Mouse (Mus musculus) macrophage (primary cell): ENCODE results near the gene Prss56. TPM values are rescaled to one million over a fixed set of nuclear protein-coding genes. Genes with fewer than 3 reads are reported as not detected.
A peak's percentile ranks its signal among the peaks of the same experiment; 100 is the strongest.

Experiments
- H3K27ac ChIP-seq: fragments of 350-480 bp; formaldehyde crosslinking; 2 replicates; pipeline ENCODE4 v1.9.0; 2021
- H3K36me3 ChIP-seq: fragments of 350-480 bp; formaldehyde crosslinking; 2 replicates; pipeline ENCODE4 v1.9.0; 2021; ENCODE audit errors: inconsistent target
- H3K4me3 ChIP-seq: fragments of 350-480 bp; formaldehyde crosslinking; 2 replicates; pipeline ENCODE4 v1.9.0; 2021; ENCODE audit errors: inconsistent target
- H3K79me2 ChIP-seq: fragments of 350-480 bp; formaldehyde crosslinking; 2 replicates; pipeline ENCODE4 v1.9.0; 2021; ENCODE audit errors: inconsistent target
- WGBS: methylation state at CpG from one replicate; pipeline ENCODE4 v1.1.7; 2026; ENCODE audit warnings: inconsistent platforms; ENCODE audit not compliant: missing documents; 5-methylcytosine and 5-hydroxymethylcytosine counted together
- polyA plus RNA-seq: library from polyadenylated mRNA; stranded (reverse); fragments of 250-400 nt; gene quantifications from 3 replicates; pipeline ENCODE4 v1.2.4, GENCODE M21; 2018; ENCODE audit warnings: inconsistent platforms

The Prss56 gene
- polyA plus RNA-seq, 1 experiment from 2014 or later, result not detected

DNA sequence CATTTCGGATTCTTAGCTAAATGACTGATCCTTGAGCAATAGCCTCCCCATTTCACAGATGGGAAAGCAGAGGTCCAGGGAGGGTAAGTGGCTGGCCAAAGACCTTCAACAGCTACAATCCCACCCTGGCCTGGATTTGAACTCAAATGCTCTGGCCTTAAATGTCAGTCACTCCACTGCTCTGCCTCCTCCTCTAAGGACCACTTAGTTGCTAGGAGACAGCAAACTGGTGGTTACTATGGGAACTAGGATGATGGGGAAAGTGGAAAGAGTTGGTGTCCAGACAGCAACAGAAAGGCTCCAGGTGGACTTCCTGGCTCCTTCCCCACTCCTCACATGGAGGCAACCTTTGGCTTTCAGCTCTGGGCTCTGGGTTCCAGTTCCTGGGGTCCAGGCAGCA lies 11.8 kb upstream of the Prss56 start:
- 83% methylated on average over 1 of the region's 1 CpGs for WGBS
- H3K36me3 ChIP-seq, result no peaks in the 10 kb centered on the region
- H3K4me3 ChIP-seq, result no peak overlapping the region
- H3K27ac ChIP-seq, result no peak overlapping the region
- H3K79me2 ChIP-seq, result no peaks in the 10 kb centered on the region

DNA sequence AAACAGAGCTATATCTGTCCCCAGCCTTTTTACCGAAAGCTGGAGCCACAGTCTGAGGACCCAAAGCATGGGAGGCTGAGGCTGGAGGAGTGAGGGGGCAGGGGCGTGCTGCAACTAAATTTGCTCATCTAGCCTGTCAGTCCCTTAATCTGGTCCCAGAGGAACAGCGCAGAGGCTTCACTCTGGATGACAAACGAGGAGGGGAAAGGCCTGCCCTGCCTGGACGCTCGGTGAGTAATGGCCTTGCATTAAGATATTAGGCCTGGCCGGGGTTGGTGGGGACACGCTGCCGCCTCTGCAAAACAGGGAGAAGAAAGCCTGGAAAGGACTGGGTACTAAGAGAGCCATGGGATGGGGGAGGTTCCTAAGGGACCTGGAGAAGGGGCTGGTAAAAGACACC lies 10.8 kb upstream of the Prss56 start:
- 83% methylated on average over 9 of the region's 9 CpGs for WGBS
- H3K27ac ChIP-seq, result no peak overlapping the region
- no peaks in the 10 kb centered on the region for H3K36me3 ChIP-seq
- no peak overlapping the region for H3K4me3 ChIP-seq
- no peaks in the 10 kb centered on the region for H3K79me2 ChIP-seq

DNA sequence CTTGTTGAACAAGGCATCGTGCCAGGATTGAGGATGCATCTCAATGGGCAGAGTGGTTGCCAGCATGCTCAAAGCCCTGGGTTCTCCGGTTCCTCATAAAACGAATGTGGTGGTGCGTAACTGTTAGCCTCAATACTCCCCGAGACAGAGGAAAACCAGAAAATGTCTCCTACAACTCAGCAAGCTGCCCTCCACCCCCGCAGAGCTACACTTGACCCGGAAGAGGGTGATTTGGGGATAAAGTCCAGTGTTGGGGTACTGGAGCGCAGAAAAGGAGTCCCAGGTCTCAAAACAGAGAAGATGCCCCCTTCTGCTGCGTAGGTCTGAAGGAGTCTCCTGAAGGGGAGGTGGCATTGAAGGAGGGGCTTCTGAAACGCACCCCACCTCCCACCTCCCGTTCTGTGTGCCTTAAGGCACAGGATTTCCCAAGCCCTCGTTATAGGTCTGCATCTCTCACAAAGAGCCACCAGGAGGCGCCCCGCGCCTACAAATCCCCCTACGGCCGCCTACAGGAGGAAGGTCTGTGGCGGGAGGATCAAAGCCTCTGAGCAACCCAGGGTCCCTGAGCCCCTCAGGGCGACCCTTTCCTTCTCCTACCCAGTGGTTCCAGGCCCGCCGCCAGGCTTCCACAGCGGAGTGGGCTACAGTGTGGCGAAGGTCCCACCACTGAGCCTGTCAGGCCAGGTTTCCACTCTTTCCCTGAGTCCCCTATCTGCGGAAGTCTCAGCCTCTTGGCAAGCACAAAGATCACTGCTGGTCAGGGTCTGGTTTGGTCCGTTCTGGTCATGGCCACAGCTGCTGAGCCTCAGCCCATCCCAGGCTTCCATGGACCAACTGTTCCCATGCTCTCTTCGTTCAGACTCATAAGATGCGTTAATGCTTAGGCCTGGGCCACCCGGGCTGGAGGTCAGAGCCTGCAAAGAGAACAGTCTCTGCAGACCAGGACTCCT lies 8.8 kb upstream of the Prss56 start:
- no peak overlapping the region for H3K4me3 ChIP-seq

DNA sequence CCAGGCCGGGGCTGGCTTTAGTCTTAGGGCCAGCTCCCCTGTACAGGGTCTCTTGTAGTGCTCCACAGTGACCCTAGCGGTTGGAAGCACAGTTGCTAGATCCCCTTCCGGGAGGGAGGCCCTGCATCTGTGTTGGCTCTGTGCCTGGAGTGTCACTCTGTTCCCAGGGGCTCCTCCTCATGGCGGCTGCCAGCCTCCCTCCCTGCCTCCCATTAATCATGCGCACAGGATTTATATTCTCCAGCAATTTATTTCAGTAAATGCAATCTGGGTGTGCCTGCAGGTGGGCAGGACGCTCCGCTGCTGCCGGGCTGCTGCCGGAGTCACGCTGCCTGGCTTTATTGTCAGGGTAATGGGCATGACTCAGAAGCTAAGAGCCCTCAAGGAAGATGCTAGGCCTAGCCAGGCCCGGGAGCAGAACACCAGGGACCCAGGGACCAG lies 7.2 kb upstream of the Prss56 start:
- Histone ChIP-seq H3K27ac (no peak overlapping the region), H3K79me2 (no peaks in the 10 kb centered on the region), H3K36me3 (no peaks in the 10 kb centered on the region), H3K4me3 (no peak overlapping the region)
- 44% methylated on average over 11 of the region's 11 CpGs for WGBS

More for the DNA sequence above, 8.8 kb upstream of the Prss56 start:
- Histone ChIP-seq H3K27ac (no peak overlapping the region), H3K36me3 (no peaks in the 10 kb centered on the region), H3K79me2 (no peaks in the 10 kb centered on the region)
- 36% methylated on average over 28 of the region's 28 CpGs for WGBS

DNA sequence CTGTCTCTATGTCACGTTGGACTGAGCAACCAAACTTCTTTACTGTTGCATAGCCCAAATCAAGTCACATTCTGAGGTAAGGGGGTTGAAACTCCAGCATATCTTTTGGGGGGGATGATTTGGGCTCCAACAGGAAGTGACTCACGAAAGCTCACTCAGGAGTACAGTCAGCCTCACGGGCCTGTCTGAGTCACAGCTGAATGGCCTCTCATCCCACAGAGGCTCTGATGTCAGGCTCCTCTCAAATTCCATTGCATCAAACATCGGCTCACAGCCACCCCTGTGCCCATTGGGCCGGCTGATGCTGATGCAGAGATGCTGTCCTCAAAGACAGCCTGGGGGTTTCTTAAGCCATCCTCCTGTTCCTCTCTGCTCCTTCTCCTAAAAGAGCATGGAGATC lies 2.2 kb upstream of the Prss56 start:
- WGBS, result 15% methylated on average over 5 of the region's 5 CpGs
- Histone ChIP-seq H3K27ac (peak overlapping the region; percentile 93), H3K4me3 (no peak overlapping the region), H3K36me3 (no peaks in the 10 kb centered on the region), H3K79me2 (no peaks in the 10 kb centered on the region)

DNA sequence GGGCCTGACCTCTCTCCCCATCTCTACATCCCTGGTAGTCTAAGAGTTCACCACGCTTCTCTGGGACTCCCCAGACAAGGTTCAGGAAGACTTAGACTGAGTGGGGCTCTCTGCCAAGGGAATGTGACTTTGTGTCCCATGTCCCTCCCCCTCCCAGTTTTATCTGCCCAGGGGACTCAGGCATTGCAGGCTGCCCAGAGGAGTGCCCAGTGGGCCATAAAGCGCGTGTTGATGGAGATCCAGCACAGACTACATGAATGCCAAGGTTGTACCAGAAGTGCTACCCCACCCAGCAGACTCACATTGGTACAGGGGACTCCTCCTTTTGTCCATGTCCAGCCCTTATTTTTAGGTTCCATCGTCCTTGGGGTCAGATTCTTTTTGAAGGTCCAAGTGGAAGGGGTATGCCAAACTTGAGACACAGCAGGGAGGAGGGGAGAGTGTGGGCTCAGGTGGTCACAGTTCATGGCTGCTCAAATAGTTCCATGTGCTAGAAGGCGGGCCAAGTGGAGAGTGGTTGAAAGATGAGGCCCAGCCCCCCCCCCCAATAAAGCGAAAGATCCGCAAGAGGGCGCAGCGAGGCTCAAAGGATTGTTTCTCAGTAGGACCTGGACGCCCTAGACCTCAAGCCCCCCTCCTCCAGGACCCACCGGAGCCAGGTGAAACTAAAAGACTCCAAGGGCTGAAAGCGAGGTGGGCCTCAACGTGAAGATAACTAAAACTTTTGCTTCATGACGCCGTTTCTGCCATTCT lies 1.1 kb downstream of the Prss56 start:
- 43% methylated on average over 14 of the region's 15 CpGs for WGBS
- Histone ChIP-seq H3K79me2 (no peaks in the 10 kb centered on the region), H3K36me3 (no peaks in the 10 kb centered on the region), H3K4me3 (no peak overlapping the region), H3K27ac (no peak overlapping the region)

DNA sequence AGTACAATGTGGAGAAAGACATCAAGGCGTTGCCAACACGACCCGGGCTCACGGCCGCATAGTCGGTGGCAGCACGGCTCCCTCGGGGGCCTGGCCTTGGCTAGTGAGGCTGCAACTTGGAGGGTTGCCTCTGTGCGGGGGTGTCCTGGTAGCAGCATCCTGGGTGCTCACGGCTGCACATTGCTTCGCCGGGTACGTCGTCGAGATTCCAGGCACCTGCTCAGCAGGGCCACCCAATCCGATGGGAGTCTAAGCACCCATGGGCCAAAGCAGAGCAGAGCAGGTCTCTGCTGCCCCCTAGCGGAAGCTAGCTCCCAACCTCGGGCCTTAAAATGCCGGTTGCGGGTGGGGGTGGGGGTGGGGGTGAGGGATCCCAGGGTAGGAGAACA lies 1.6 kb downstream of the Prss56 start:
- Histone ChIP-seq H3K4me3 (no peak overlapping the region), H3K79me2 (no peaks in the 10 kb centered on the region), H3K27ac (no peak overlapping the region), H3K36me3 (no peaks in the 10 kb centered on the region)
- WGBS, result 14% methylated on average over 16 of the region's 20 CpGs

DNA sequence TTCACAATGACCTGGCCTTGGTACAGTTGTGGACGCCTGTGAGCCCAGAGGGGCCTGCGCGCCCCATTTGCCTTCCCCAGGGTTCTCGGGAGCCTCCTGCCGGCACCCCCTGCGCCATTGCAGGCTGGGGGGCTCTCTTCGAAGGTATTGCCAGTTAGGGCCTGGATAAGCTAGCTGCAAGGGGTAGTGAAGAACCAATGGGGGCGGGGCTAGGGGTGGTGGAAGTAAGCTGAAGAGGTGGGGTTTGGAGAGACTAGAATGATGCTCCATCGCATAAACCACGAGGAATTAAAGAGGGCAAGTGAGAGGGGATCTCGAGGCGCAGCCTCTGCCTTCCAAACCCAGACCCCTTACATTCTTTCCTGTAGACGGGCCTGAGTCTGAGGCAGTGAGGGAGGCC lies 2.4 kb downstream of the Prss56 start:
- Histone ChIP-seq H3K36me3 (no peaks in the 10 kb centered on the region), H3K4me3 (no peak overlapping the region), H3K79me2 (no peaks in the 10 kb centered on the region), H3K27ac (no peak overlapping the region)
- WGBS, result 22% methylated on average over 12 of the region's 13 CpGs

DNA sequence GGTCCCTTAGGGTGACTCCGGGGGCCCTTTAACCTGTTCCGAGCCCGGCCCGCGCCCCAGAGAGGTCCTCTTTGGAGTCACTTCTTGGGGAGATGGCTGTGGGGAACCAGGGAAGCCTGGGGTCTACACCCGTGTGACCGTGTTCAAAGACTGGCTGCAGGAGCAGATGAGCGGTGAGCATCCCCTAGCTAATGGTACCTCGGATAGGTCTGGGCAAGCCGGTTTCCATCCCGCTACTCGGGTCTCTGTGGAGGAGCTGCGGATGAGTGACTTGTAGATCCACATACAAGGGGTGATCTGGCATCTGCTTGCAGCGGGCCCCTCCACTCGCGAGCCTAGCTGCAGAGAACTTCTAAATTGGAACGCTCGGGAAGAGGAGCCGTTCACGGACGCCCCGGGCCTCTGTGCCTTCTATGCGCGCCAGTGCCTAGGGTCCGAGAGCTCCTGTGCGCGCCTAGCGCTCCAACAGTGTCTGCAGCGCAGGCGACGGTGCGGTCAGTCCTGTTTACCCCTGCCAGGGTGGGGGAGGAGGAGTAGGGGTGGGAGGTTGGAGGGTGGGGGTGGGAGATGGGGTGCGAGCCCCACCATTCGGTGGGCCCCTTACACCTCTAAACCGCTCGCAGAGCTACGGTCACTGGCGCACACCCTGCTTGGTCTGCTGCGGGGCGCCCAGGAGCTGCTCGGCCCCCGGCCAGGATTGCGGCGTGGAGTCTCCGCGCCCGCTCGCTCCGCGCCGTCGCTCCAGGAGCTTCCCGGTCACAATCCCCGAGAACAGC lies 3.3 kb downstream of the Prss56 start:
- 8% methylated on average over 51 of the region's 54 CpGs for WGBS
- H3K27ac ChIP-seq, result no peak overlapping the region
- peak overlapping the region; percentile 22; the same call in 1 of the 2 replicates for H3K4me3 ChIP-seq
- H3K79me2 ChIP-seq, result no peaks in the 10 kb centered on the region
- no peaks in the 10 kb centered on the region for H3K36me3 ChIP-seq

DNA sequence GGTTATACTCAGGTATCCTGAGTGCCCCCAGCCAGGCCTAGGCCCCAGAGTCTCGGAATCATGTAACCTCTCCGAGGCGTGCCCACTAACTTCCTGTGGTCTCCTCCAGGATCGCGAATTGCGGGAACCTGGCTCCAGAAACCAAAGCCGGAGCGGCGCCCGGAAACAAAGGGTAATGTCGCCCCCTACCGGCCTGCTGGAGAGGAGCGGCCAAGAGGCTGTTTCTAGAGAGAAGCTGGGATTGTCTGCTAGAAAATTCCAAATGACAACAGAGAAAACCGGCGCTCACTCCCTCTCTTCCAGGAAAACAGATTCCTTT lies 3.9 kb downstream of the Prss56 start:
- Histone ChIP-seq H3K36me3 (no peaks in the 10 kb centered on the region), H3K4me3 (peak overlapping the region; percentile 22; the same call in 1 of the 2 replicates), H3K27ac (no peak overlapping the region), H3K79me2 (no peaks in the 10 kb centered on the region)
- 3% methylated on average over 15 of the region's 15 CpGs for WGBS

DNA sequence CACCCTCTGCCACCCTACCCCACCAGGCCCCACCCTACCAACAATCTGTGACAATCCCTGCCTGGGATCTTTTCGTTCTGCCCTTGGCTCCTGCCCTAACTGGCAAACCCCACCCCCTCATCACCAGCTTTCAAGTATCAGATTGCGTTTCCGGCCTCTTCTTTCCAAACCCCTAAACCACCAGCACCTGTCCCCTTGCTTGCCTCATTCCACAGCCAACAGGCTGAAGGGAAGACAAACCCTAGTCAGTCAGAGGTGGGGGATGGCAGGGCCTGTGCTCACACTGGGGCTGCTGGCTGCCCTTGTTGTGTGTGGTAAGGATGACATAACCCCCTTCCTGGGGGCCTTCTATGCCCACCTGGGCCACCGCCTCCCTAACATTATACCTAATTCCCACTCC lies 7.3 kb downstream of the Prss56 start, which contains the start of gene Chrnd:
Gene Chrnd, plus strand, starts transcription at position 179 of the 400 bp plus-strand sequence.
- no peaks in the 10 kb centered on the region for H3K36me3 ChIP-seq
- 63% methylated on average over 4 of the region's 4 CpGs for WGBS
- H3K4me3 ChIP-seq, result no peak within 1 kb of the TSS
- no peak within 1 kb of the TSS for H3K27ac ChIP-seq
- no peaks in the 10 kb centered on the region for H3K79me2 ChIP-seq

DNA sequence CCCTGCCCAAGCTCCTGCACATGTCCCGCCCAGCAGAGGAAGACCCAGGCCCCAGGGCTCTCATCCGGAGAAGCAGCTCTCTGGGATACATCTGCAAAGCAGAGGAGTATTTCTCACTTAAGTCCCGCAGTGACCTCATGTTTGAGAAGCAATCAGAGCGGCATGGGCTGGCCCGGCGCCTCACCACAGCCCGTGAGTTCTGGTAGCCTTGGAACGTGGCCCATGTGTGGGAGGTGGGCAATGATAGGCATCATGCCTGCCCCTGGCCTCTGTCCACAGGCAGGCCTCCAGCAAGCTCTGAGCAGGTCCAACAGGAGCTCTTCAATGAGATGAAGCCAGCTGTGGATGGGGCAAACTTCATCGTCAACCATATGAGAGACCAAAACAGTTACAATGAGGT lies 14.2 kb downstream of the Prss56 start:
- 88% methylated on average over 9 of the region's 9 CpGs for WGBS
- H3K4me3 ChIP-seq, result no peak overlapping the region

DNA sequence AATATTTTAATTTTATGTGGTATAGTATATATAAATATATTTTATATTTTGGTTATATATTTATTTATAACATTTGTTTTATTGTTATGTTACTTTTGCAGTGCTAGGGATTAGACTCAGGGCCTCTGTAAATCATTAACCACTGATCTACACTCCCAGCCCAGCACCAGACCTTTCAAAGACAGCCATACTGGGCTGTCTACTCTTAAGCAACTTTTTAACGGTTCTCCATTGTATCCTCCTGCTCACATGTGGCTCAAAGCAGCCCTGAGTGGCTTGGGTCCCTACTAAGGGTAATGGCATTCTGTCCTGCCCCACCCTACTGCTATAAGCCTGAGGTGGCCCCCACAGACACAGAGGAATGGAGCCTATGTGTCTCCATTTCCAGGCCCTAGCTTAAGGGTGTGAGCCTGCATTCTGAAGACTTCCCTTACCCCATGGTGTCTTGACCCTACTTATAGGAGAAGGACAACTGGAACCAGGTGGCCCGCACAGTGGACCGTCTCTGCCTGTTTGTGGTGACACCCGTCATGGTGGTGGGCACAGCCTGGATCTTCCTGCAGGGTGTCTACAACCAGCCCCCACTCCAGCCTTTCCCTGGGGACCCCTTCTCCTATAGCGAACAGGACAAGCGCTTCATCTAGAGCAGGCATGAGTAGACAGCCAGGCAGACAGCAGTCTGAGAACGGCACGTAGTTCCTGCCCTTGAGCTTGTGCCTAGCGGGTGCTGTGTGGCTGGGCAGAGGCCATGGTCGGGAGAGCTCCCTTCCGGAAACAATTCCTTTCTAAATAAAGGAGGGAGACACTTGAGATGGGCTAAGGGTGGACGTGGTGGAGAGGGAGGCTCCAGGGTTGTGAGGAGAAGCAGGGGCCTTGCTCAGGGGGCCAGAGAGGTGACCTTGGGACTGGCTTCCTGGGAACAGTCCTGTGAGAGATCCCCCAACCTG lies 15.3 kb downstream of the Prss56 start:
- H3K4me3 ChIP-seq, result no peak overlapping the region
- H3K36me3 ChIP-seq, result no peaks in the 10 kb centered on the region
- H3K27ac ChIP-seq, result no peak overlapping the region
- H3K79me2 ChIP-seq, result no peaks in the 10 kb centered on the region
- WGBS, result 84% methylated on average over 12 of the region's 12 CpGs

More for the DNA sequence above, 14.2 kb downstream of the Prss56 start:
- Histone ChIP-seq H3K79me2 (no peaks in the 10 kb centered on the region), H3K36me3 (no peaks in the 10 kb centered on the region), H3K27ac (no peak overlapping the region)

DNA sequence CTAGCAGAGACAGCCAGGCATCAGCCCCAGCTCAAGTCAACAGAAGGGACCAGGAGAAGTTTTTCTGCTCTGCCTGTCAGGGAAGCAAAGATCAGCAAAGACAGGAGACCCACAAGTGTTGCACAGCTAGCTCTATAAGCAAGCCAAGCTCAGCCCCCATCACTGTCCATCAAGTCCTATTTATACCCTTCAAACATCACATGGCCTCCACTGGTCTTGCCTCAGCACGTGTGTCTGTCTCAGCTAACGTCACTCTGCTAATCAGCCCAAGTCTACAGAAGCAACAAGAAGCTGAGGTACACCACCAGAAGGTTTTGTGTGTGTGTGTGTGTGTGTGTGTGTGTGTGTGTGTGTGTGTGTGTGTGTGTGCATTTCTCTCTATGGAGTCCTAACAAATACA lies 17.7 kb downstream of the Prss56 start:
- no peaks in the 10 kb centered on the region for H3K36me3 ChIP-seq
- H3K27ac ChIP-seq, result peak overlapping the region; percentile 35
- WGBS, result 30% methylated on average over 2 of the region's 2 CpGs
- H3K79me2 ChIP-seq, result no peaks in the 10 kb centered on the region
- no peak overlapping the region for H3K4me3 ChIP-seq
